Mouse (Mus musculus) right cerebral cortex, postnatal 36 days (tissue): ENCODE results near the gene Atp6v0a4.

ENCODE experiments used
- DNase-seq, 2 experiments: peaks; one replicate each; pipeline ENCODE4 v3.0.0; 2022; ENCODE audit warnings: low spot score in 2 of 2, mixed read lengths in 1 of 2

The Atp6v0a4 gene

GRCm38 (mm10) chr6:38124207-38124835, at the start of gene Atp6v0a4:
Gene Atp6v0a4 (minus strand): TSS chr6:38124586.
- DNase-seq = no peak

- DNase-seq = no peak
These were observed 41.0 kb upstream of the Atp6v0a4 start for GRCm38 (mm10) chr6:38165385-38165784.

DNA sequence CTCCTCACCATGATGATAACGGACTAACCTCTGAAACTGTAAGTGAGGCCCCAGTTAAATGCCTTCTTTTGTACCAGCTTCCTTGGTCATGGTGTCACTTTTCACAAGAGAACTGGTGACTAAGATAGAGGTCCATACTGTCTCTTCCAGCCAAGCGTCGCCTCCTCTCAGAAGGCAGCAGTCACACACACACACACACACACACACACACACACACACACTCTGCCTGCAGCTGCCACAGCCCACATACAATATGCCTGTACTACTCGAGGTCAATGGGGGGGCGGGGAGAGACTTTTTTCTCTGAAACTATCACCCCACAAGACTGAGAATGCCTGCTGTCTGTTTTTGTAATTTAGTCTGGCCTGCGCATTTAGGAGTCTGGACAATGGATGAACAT, 40.3 kb upstream of the Atp6v0a4 start:
- no peak for DNase-seq

DNA sequence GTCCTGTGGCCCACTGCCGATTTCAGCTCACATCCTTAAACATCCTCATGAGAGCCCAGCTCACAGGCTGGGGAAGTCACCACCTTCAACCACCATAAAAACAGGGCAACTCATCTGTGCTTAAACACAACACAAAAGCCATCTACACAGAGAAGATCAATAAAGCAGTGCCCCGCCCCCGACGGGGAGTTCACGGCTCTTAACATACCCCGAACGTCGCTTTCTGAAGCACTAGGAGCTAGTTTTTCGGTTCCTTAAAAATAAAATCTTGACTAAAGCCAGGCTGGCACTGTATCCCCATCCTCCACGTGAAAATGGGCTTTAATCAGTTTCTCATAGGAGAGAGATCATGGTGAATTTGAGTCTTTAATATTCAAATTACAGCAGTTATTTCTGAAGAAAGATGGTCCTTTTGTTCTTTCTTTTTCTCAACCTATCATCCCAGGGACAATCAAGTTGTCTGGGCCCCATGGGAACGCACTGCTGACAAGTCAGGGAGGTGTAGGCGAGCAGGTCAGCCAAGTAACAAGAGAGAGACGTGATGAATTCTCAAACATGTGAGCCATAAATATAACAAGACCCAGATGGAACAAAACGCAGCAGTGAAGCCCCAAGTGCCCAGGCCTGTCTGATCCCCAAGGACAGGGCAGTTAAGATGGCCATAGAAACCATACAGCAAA, 38.6 kb upstream of the Atp6v0a4 start:
- no peak for DNase-seq

GRCm38 (mm10) chr6:38160556-38160955, 36.2 kb upstream of the Atp6v0a4 start:
- DNase-seq = no peak

DNA sequence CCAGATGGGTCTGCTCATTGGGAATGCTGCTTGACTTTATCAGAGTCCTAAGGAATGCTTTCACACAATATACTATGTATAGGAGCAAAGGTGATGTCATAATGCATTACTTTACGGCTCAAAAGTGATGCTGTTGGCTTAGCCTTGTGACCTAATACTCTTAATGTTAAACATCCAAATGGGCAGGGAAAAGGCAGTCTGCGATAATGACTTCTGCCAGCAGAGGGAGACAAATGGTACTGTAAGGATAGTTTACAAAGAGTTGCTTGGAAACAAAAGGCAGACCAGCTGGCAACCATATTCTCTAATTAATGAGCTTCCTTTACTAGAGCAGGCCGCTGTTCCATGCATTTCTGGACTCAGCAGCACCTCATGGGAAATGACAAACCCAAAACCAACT, 35.7 kb upstream of the Atp6v0a4 start:
- peak; percentile 69 to 71 for DNase-seq

DNA sequence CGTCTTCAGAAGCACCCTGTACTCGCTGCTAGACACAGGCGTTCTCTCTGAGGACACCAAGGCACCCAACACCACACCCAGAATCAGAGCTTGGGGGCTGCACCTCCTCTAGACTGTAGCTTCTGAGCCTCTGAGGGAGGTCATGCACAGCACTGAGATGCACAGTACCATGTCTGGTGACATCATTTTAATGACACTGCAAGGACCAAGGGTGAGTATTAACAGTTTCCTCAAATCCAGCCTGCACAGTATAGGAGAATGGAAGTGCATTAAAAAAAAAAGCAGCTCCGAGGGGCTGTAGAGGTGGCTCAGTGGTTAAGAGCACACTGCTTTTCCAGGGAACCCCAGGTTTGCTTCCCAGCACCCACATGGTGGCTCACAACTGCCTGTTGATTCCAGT, 35.2 kb upstream of the Atp6v0a4 start:
- no peak for DNase-seq

- DNase-seq = no peak
These were observed 33.5 kb upstream of the Atp6v0a4 start for GRCm38 (mm10) chr6:38157925-38158324.

- DNase-seq = no peak
These were observed 31.8 kb upstream of the Atp6v0a4 start for GRCm38 (mm10) chr6:38156204-38156603.

GRCm38 (mm10) chr6:38152305-38152704, 27.9 kb upstream of the Atp6v0a4 start:
- DNase-seq = no peak

GRCm38 (mm10) chr6:38149483-38149882, 25.1 kb upstream of the Atp6v0a4 start:
- DNase-seq = no peak

GRCm38 (mm10) chr6:38148626-38149025, 24.2 kb upstream of the Atp6v0a4 start:
- no peak for DNase-seq

DNA sequence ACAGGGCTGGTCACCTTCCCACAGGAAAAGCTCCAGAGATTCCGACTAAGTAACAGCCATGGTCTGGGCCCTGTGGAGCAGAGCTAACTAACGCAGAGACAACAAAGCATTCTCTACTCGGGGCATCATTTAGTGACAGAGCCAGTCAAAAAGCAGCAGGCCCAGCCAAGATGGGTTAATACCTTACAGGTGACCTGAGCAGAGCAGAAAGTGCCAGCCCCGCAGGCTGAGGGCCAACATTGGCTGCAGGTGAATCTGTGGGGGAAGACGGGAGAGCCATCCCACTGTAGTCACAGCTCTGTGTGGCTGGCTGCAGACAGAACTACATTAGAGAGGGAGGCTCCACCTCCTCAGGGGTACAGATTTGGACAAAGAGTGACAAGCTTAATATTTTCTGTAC, 22.9 kb upstream of the Atp6v0a4 start:
- no peak for DNase-seq

DNA sequence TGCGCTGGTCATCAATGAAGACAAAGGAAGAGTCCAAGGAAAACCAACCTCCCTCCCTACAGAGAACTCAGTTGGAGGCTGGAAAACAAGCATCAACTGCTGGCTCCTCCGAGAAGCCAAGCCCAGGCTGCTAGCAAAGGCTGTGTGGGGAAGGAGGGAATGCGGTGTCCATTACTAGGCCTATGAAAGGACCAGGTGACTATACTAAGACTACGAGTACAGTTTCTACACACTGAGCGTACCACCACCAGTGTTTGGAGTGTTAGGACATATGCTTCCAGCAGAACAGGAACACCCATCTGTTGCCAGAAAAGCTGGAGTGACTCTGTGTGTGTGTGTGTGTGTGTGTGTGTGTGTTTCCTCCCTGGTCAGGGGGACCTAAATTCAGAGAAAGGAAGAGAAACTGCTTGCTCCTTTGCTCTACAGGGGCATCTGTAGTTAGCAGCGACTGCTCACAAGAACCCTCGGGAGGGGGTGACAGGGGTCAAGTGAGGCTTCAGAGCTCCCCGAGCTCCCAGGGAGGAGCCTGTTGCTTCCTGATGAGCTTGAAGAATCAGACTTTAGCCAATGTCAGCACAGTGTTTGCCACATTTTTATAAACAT, 21.2 kb upstream of the Atp6v0a4 start:
- DNase-seq = no peak

- DNase-seq = no peak
These were observed 20.0 kb upstream of the Atp6v0a4 start for GRCm38 (mm10) chr6:38144161-38144998.

DNA sequence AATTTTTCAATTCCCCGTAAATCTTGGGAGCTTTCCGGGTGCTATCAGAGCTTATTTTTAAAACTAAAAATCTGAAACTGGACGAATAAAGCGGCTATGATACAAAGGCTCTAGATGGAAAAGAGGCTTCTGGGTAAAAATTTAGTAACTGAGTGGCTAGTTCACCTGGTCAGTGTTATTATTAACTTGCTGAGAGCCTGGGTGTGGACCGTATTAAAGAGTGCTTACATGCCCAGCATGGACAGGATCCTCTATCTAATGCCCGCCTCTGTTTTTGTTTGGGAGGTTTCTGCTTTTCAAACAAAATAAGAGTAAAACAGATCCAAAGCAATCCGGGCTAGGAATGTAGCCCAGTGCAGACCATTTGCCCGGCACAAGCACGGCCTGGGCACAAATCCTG, 16.0 kb upstream of the Atp6v0a4 start:
- no peak for DNase-seq

DNA sequence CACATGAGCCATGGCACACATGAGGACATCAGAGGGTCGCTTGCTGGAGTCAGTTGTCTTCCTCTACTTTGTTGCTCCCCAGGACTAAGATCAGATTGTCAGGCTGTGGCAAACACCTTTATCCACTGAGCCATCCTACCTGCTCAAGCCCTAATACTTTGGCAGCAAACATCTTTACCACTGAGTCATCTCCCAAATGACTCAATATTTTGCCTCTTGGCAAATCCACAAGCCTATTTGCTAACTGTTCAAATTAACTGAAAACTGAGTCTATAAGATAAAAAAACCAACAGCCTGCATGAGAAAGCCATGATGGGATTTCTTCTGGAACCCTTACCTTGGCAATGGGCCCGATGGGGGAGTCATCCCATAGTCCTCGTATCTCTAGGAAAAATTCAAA, 14.7 kb upstream of the Atp6v0a4 start:
- DNase-seq = no peak

- DNase-seq = peak; percentile 64 to 65
These were observed 10.6 kb upstream of the Atp6v0a4 start for GRCm38 (mm10) chr6:38134806-38135559.

GRCm38 (mm10) chr6:38131801-38132231, 7.4 kb upstream of the Atp6v0a4 start:
- DNase-seq = no peak

DNA sequence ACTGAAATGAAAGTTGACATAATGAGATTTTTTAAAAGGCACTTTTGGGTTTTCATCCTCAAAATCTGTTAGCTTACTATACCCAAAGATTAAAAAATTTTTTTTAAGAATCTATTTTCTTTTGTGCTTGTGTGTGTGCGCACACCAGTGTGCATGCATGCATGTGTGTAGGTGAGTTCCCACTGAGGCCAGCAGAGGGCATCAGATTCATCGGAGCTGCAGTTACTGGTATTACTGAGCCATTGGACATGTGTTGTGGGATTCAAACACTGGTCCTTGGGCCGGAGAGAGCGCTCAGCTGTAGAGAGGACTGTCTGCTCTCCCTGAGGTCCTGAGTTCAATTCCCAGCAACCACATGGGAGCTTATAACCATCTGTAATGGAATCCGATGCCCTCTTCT, 5.5 kb upstream of the Atp6v0a4 start:
- DNase-seq = no peak

DNA sequence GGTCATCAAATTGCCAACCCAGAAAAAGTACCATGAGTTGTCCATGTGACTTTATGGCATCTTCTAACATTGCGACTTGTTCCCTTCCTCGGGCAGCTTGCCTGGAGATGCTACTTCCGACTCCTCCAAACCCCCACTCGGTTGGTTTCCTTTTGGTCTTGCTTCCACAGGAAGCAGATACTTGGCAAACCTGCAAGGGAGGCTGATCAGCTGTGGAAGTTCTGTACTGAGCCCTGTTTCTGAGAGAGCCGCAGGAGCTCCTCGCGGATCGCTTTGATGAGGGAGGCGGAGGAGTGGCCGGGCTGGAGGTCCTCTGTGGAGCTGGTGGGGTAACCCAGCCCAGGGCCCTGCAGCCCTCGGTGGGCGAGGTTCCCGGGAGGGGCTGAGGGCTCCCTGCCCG, 3.7 kb upstream of the Atp6v0a4 start:
- no peak for DNase-seq

GRCm38 (mm10) chr6:38125462-38125861, 1.1 kb upstream of the Atp6v0a4 start:
- DNase-seq = no peak
